Mouse (Mus musculus): ENCODE results near the gene Pdcd7.
"Not testable (repeated sequence)": the region's sequence is repeated elsewhere in the genome, so short reads cannot be mapped to it uniquely, and the experiment has no call there.

The Pdcd7 gene

GRCm38 (mm10) chr9:65345854-65346475 lies at the start of gene Pdcd7:
Pdcd7 (plus strand) TSS chr9:65346104.
- peak; percentile 93 for DNase-seq (ENCODE audit: low read depth)

- DNase-seq (ENCODE audit: low read depth), result no peak
Measured at GRCm38 (mm10) chr9:65297056-65297455, 48.8 kb upstream of the Pdcd7 start.

GRCm38 (mm10) chr9:65298761-65299160 lies 47.1 kb upstream of the Pdcd7 start:
- DNase-seq (ENCODE audit: low read depth), result no peak

GRCm38 (mm10) chr9:65299650-65300049 lies 46.3 kb upstream of the Pdcd7 start:
- DNase-seq (ENCODE audit: low read depth), result no peak

GRCm38 (mm10) chr9:65302327-65302983 lies 43.4 kb upstream of the Pdcd7 start:
- DNase-seq (ENCODE audit: low read depth), result no peak

- DNase-seq (ENCODE audit: low read depth), result no peak
Measured at GRCm38 (mm10) chr9:65303586-65303985, 42.3 kb upstream of the Pdcd7 start.

- no peak for DNase-seq (ENCODE audit: low read depth)
Measured at GRCm38 (mm10) chr9:65304300-65304699, 41.6 kb upstream of the Pdcd7 start.

- no peak for DNase-seq (ENCODE audit: low read depth)
Measured at GRCm38 (mm10) chr9:65306672-65307071, 39.2 kb upstream of the Pdcd7 start.

GRCm38 (mm10) chr9:65308011-65308410 lies 37.9 kb upstream of the Pdcd7 start:
- DNase-seq (ENCODE audit: low read depth), result no peak

- DNase-seq (ENCODE audit: low read depth), result no peak
Measured at GRCm38 (mm10) chr9:65312669-65313357, 33.1 kb upstream of the Pdcd7 start.

- no peak for DNase-seq (ENCODE audit: low read depth)
Measured at GRCm38 (mm10) chr9:65313846-65314245, 32.1 kb upstream of the Pdcd7 start.

GRCm38 (mm10) chr9:65322255-65322900 lies 23.5 kb upstream of the Pdcd7 start:
- DNase-seq (ENCODE audit: low read depth), result no peak

- DNase-seq (ENCODE audit: low read depth), result no peak
Measured at GRCm38 (mm10) chr9:65325971-65326370, 19.9 kb upstream of the Pdcd7 start.

- DNase-seq (ENCODE audit: low read depth), result no peak
Measured at GRCm38 (mm10) chr9:65327371-65327770, 18.5 kb upstream of the Pdcd7 start.

GRCm38 (mm10) chr9:65333958-65334357 lies 11.9 kb upstream of the Pdcd7 start:
- DNase-seq (ENCODE audit: low read depth), result no peak

- DNase-seq (ENCODE audit: low read depth), result no peak
Measured at GRCm38 (mm10) chr9:65339146-65339545, 6.8 kb upstream of the Pdcd7 start.

GRCm38 (mm10) chr9:65340414-65340813 lies 5.5 kb upstream of the Pdcd7 start:
- no peak for DNase-seq (ENCODE audit: low read depth)

GRCm38 (mm10) chr9:65345439-65345838 lies 465 bp upstream of the Pdcd7 start:
- DNase-seq (ENCODE audit: low read depth), result not testable (repeated sequence)

GRCm38 (mm10) chr9:65346476-65347111 lies 690 bp downstream of the Pdcd7 start:
- peak; percentile 22 for DNase-seq (ENCODE audit: low read depth)

GRCm38 (mm10) chr9:65347112-65347850 lies 1.4 kb downstream of the Pdcd7 start:
- DNase-seq (ENCODE audit: low read depth), result peak; percentile 40

- no peak for DNase-seq (ENCODE audit: low read depth)
Measured at GRCm38 (mm10) chr9:65353251-65353650, 7.3 kb downstream of the Pdcd7 start.

- DNase-seq (ENCODE audit: low read depth), result no peak
Measured at GRCm38 (mm10) chr9:65356561-65356960, 10.7 kb downstream of the Pdcd7 start.
